Mouse (Mus musculus) liver, postnatal 0 days (tissue): ENCODE results near the gene Sox8.

Experiments
- CTCF ChIP-seq: sonication (generic); IDR thresholded peaks from 2 replicates; pipeline ENCODE4 v1.5.1; 2016; ENCODE audit warnings: antibody characterized with exemption, low read depth
- EP300 ChIP-seq: IDR thresholded peaks from 2 replicates; pipeline ENCODE4 v1.6.1; 2016; ENCODE audit warnings: antibody characterized with exemption, low read depth, mild to moderate bottlenecking

GRCm38 (mm10) chr17:25564481-25564880 lies 6.0 kb downstream of the Sox8 start:
- TF ChIP-seq CTCF (no peak), EP300 (no peak)
